Mouse (Mus musculus) limb, embryonic 15.5 days (tissue): Measurements from ENCODE around the gene Vmn1r66. TPM values are rescaled to one million over a fixed set of nuclear protein-coding genes. Genes with fewer than 3 reads are reported as not detected.
"Not testable (repeated sequence)": the region's sequence is repeated elsewhere in the genome, so short reads cannot be mapped to it uniquely, and the experiment has no call there.

Source experiments
- ATAC-seq: fragments of 200-750 bp; cut with Nextera tagmentation; 2 replicates; pipeline ENCODE4 v1.8.0; 2017; ENCODE audit warnings: low read depth, moderate TSS enrichment; ENCODE audit not compliant: insufficient number of reproducible peaks, low FRiP score, low TSS enrichment
- H3K27ac ChIP-seq: fragments of 300-500 bp; sonication (generic); 2 replicates; pipeline ENCODE4 v1.5.1; 2015; ENCODE audit warnings: moderate library complexity, mild to moderate bottlenecking, inconsistent platforms
- H3K27me3 ChIP-seq: fragments of 300-500 bp; sonication (generic); 2 replicates; pipeline ENCODE4 v1.6.1; 2015; ENCODE audit warnings: inconsistent platforms
- H3K36me3 ChIP-seq: fragments of 300-500 bp; sonication (generic); 2 replicates; pipeline ENCODE4 v1.6.1; 2015; ENCODE audit warnings: inconsistent platforms
- H3K4me1 ChIP-seq: fragments of 300-500 bp; sonication (generic); 2 replicates; pipeline ENCODE4 v1.6.1; 2015; ENCODE audit warnings: inconsistent platforms
- H3K4me2 ChIP-seq: fragments of 300-500 bp; sonication (generic); 2 replicates; pipeline ENCODE4 v1.6.1; 2015; ENCODE audit warnings: mild to moderate bottlenecking, inconsistent platforms
- H3K4me3 ChIP-seq: fragments of 300-500 bp; sonication (generic); 2 replicates; pipeline ENCODE4 v1.5.1; 2015; ENCODE audit warnings: mild to moderate bottlenecking, inconsistent platforms
- H3K9ac ChIP-seq: fragments of 300-500 bp; sonication (generic); 2 replicates; pipeline ENCODE4 v1.6.1; 2015; ENCODE audit warnings: inconsistent platforms
- H3K9me3 ChIP-seq: fragments of 300-500 bp; sonication (generic); 2 replicates; pipeline ENCODE4 v1.6.1; 2016; ENCODE audit warnings: inconsistent platforms
- WGBS: fragments of 180-500 bp; shearing (Covaris S2); methylation state at CpG from one replicate; pipeline ENCODE4 v1.1.7; 2015; 5-methylcytosine and 5-hydroxymethylcytosine counted together
- polyA plus RNA-seq: library from polyadenylated mRNA; unstranded; fragments of >200 nt; fragmentation: Nextera tagmentation; extraction: Ambion mirVana; gene quantifications from 2 replicates; pipeline ENCODE4 v1.2.1, GENCODE M21; 2015

Vmn1r66 gene
- not detected in 2 replicates for polyA plus RNA-seq

- Histone ChIP-seq H3K4me3 (no peak within 1 kb of the TSS), H3K27me3 (no peaks in the 10 kb centered on the region), H3K27ac (no peak within 1 kb of the TSS), H3K4me1 (no peaks in the 10 kb centered on the region), H3K9ac (no peak within 1 kb of the TSS), H3K9me3 (no peaks in the 10 kb centered on the region), H3K4me2 (no peak within 1 kb of the TSS), H3K36me3 (no peaks in the 10 kb centered on the region)
- no peak for ATAC-seq
Observed at GRCm38 (mm10) chr7:10277906-10278305, at the start of gene Vmn1r66. Gene Vmn1r66 (minus strand): TSS chr7:10278006.

- 72% methylated on average over 20 of the region's 20 CpGs for WGBS
Observed at GRCm38 (mm10) chr7:10325462-10325861, 47.7 kb upstream of the Vmn1r66 start.

GRCm38 (mm10) chr7:10252075-10252474, 25.7 kb downstream of the Vmn1r66 start:
- Histone ChIP-seq H3K36me3 (no peaks in the 10 kb centered on the region), H3K4me1 (no peaks in the 10 kb centered on the region), H3K27ac (no peak overlapping the region), H3K4me2 (no peak overlapping the region), H3K4me3 (no peak overlapping the region), H3K27me3 (no peaks in the 10 kb centered on the region), H3K9ac (no peak overlapping the region), H3K9me3 (peaks cover 25% of the 10 kb centered on the region)
- no peak for ATAC-seq
- 91% methylated on average over 13 of the region's 13 CpGs for WGBS

More at GRCm38 (mm10) chr7:10325462-10325861, 47.7 kb upstream of the Vmn1r66 start:
- H3K9me3 ChIP-seq = 0 out of 2 replicates have a peak, but pooled peaks cover 11% of the 10 kb centered on the region
- H3K27me3 ChIP-seq, H3K4me3 ChIP-seq, H3K9ac ChIP-seq, ATAC-seq, H3K4me2 ChIP-seq, H3K4me1 ChIP-seq, H3K36me3 ChIP-seq, H3K27ac ChIP-seq: not testable (repeated sequence)

GRCm38 (mm10) chr7:10249146-10249545, 28.7 kb downstream of the Vmn1r66 start:
- 77% methylated on average over 5 of the region's 5 CpGs for WGBS
- H3K4me2 ChIP-seq = no peak overlapping the region
- no peak overlapping the region for H3K9ac ChIP-seq
- H3K27me3 ChIP-seq = no peaks in the 10 kb centered on the region
- H3K36me3 ChIP-seq = no peaks in the 10 kb centered on the region
- no peak overlapping the region for H3K4me3 ChIP-seq
- H3K27ac ChIP-seq = no peak overlapping the region
- peaks cover 25% of the 10 kb centered on the region for H3K9me3 ChIP-seq
- H3K4me1 ChIP-seq = no peaks in the 10 kb centered on the region
- ATAC-seq = no peak

Other genes starting within 250 kb of the Vmn1r66 start
- gene Vmn2r50, start 224.7 kb downstream of the Vmn1r66 start, polyA plus RNA-seq = not detected in 2 replicates
- gene Vmn2r51, start 172.3 kb downstream of the Vmn1r66 start, polyA plus RNA-seq = not detected in 2 replicates
- not detected in 2 replicates for gene Vmn2r52, start 101.4 kb downstream of the Vmn1r66 start, polyA plus RNA-seq
- gene Vmn1r67, start 165.3 kb upstream of the Vmn1r66 start, polyA plus RNA-seq = not detected in 2 replicates
- gene Zik1, start 217.4 kb upstream of the Vmn1r66 start, polyA plus RNA-seq = 8.9 and 10.9 TPM in 2 replicates